Mouse (Mus musculus) B cell, adult 67 days (primary cell): ENCODE results near the gene Ccdc17. TPM values are rescaled to one million over a fixed set of nuclear protein-coding genes. Genes with fewer than 3 reads are reported as not detected.

ENCODE experiments used
- total RNA-seq, 2 experiments: library from RNA; stranded (reverse); gene quantifications; 4 replicates each; pipeline ENCODE4 v1.2.4; 2023

The Ccdc17 gene
- total RNA-seq = 10 to 100 TPM; 18.6 to 25.2 TPM

GRCm38 (mm10) chr4:116596379-116596778 lies at the start of gene Ccdc17:
Gene Ccdc17 (plus strand): TSS chr4:116596654.

GRCm38 (mm10) chr4:116555413-116556300 lies 40.8 kb upstream of the Ccdc17 start, which contains the start of gene Tmem69:
Gene Tmem69 (minus strand): TSS chr4:116555936.

GRCm38 (mm10) chr4:116557306-116558121 lies 38.9 kb upstream of the Ccdc17 start, which contains the start of gene Gpbp1l1:
Gene Gpbp1l1 (plus strand): TSS chr4:116557658.

GRCm38 (mm10) chr4:116627722-116628662 lies 31.5 kb downstream of the Ccdc17 start, which contains the start of gene Nasp:
Gene Nasp (minus strand): TSS chr4:116627941.

Other genes starting within 250 kb of the Ccdc17 start
- 10 to 100 TPM; 31.5 to 33.5 TPM for gene Mast2, start 132.5 kb upstream of the Ccdc17 start, total RNA-seq
- 10 to 100 TPM; 12.3 to 17.4 TPM for gene Ipp, start 89.1 kb upstream of the Ccdc17 start, total RNA-seq
- 10 to 100 TPM; 13.0 to 17.9 TPM for gene Tmem69, start 40.7 kb upstream of the Ccdc17 start, total RNA-seq
- gene Gpbp1l1, start 39.0 kb upstream of the Ccdc17 start, total RNA-seq = 100 to 1,000 TPM; 111 to 123 TPM
- 10 to 100 TPM; 62.3 to 75.8 TPM for gene Nasp, start 31.3 kb downstream of the Ccdc17 start, total RNA-seq
- gene Akr1a1, start 55.0 kb downstream of the Ccdc17 start, total RNA-seq = 100 to 1,000 TPM; 187 to 188 TPM
- gene Prdx1, start 88.9 kb downstream of the Ccdc17 start, total RNA-seq = 100 to 1,000 TPM; 149 to 152 TPM
- gene Mmachc, start 111.8 kb downstream of the Ccdc17 start, total RNA-seq = 1 to 10 TPM; 4.8 to 5.6 TPM
- gene Ccdc163, start 111.9 kb downstream of the Ccdc17 start, total RNA-seq = 10 to 100 TPM; 27.1 to 29.6 TPM
- gene Tesk2, start 124.3 kb downstream of the Ccdc17 start, total RNA-seq = 10 to 100 TPM; 12.4 to 13.5 TPM
- 10 to 100 TPM; 52.3 to 58.0 TPM for gene Toe1, start 211.0 kb downstream of the Ccdc17 start, total RNA-seq
- gene Mutyh, start 211.1 kb downstream of the Ccdc17 start, total RNA-seq = 10 to 100 TPM; 19.0 to 24.1 TPM
- gene Hpdl, start 225.1 kb downstream of the Ccdc17 start, total RNA-seq = not detected